Mouse (Mus musculus): ENCODE data around the gene Cxcr5.
A peak's percentile ranks its signal among the peaks of the same experiment; 100 is the strongest.

Gene Cxcr5

DNA sequence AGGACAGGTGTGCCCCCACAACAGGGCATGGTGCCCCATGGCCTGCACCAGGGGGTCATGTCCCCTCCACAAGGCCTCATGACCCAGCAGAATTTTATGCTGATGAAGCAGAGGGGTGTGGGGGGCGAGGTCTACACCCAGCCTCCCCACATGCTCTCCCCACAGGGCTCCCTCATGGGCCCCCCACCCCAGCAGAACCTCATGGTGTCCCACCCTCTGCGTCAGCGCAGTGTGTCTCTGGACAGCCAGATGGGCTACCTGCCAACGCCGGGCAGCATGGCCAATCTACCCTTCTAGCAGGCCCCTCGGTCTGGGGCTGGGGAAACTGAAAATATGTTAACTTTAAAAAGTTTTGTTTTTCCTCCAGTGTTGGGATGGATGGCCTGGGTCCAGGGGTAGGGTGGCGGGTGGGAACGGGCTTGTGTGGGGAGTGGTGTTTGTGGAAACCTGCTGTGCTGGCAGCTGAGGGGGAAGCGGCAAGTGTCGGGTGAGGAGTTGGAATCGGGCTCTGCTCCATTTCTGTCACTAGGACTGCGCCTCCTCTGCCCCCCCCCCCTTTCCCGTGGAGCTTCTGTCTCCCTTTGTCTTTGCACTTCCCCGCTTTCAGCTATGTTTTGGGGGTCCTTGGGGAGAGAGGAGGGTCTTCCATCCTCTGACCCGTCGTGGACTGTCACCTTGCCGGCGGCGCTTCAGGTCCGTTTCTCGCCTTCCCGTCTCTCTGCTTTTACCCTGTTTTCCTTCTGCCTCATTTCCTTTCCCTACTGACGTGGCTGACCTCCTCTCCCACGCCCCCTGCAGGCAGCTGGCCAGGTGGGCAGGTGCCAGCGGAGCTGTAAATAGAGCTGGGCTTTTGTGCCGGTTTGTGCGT, 52.0 kb downstream of the Cxcr5 start:
- peak; percentile 92 for DNase-seq (ENCODE audit: low read depth, low spot score)

DNA sequence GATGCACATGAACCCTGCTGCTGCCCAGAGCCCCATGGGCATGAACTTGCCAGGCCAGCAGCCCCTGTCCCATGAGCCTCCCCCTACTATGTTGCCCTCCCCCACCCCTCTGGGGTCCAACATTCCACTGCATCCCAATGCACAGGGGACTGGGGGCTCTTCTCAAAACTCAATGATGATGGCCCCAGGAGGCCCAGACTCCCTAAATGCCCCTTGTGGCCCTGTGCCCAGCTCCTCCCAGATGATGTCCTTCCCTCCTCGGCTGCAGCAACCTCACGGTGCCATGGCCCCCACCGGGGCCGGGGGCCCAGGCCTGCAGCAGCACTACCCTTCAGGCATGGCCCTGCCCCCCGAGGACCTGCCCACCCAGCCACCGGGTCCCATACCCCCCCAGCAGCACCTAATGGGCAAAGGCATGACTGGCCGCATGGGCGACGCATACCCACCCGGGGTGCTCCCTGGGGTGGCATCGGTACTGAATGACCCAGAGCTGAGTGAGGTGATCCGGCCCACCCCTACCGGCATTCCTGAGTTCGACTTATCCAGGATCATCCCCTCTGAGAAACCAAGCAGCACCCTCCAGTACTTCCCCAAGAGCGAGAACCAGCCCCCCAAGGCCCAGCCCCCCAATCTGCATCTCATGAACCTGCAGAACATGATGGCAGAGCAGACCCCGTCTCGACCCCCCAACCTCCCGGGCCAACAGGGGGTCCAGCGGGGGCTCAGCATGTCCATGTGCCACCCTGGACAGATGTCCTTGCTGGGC, 52.8 kb downstream of the Cxcr5 start:
- no peak for DNase-seq (ENCODE audit: low read depth, low spot score)

DNA sequence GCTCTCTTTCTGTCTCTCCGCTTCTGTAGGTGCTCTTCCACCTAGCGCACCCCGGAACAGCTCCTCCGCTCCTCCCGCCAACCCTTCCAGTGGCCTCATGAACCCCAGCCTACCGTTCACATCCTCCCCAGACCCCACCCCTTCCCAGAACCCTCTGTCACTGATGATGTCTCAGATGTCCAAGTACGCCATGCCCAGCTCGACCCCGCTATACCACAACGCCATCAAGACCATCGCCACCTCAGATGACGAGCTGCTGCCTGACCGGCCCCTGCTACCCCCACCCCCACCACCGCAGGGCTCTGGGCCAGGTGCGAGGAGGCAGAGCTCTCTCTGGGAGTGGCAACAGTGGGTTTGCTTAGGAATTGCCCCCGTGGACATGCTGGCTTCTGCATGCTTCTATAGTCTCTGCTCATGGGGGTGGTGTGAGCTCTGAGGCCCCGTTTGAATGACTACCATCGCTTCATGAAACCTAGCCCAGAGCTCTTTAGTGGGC, 53.5 kb downstream of the Cxcr5 start:
- DNase-seq (ENCODE audit: low read depth, low spot score), result no peak

- no peak for DNase-seq (ENCODE audit: low read depth, low spot score)
Measured at GRCm38 (mm10) chr9:44507345-44507744, 54.3 kb downstream of the Cxcr5 start.

DNA sequence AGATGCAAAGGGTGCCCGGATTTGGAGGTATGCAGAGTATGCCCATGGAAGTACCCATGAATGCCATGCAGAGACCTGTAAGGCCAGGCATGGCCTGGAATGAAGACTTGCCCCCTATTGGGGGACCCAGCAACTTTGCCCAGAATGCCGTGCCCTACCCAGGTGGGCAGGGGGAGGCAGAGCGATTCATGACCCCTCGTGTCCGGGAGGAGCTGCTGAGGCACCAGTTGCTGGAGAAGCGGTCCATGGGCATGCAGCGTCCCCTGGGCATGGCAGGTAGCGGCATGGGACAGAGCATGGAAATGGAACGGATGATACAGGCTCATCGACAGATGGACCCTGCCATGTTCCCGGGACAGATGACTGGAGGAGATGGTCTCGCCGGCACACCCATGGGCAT, 55.1 kb downstream of the Cxcr5 start:
- DNase-seq (ENCODE audit: low read depth, low spot score), result no peak

DNA sequence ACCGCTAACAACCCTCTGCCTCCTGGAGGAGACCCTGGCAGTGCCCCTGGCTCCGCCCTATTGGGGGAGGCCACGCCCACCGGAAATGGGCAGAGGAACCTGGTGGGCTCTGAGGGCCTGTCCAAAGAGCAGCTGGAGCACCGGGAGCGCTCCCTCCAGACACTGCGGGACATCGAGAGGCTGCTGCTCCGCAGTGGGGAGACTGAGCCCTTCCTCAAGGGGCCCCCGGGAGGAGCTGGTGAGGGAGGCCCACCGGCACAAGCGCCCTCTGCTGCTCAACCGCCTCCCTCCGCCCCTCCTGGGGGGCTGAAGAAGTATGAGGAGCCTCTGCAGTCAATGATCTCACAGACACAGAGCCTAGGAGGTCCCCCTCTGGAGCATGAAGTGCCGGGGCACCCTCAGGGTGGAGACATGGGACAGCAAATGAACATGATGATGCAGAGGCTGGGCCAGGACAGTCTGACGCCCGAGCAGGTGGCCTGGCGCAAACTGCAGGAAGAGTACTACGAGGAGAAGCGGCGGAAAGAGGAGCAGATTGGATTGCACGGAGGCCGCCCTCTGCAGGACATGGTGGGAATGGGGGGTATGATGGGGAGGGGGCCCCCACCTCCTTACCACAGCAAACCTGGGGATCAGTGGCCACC, 55.7 kb downstream of the Cxcr5 start:
- DNase-seq (ENCODE audit: low read depth, low spot score), result no peak

DNA sequence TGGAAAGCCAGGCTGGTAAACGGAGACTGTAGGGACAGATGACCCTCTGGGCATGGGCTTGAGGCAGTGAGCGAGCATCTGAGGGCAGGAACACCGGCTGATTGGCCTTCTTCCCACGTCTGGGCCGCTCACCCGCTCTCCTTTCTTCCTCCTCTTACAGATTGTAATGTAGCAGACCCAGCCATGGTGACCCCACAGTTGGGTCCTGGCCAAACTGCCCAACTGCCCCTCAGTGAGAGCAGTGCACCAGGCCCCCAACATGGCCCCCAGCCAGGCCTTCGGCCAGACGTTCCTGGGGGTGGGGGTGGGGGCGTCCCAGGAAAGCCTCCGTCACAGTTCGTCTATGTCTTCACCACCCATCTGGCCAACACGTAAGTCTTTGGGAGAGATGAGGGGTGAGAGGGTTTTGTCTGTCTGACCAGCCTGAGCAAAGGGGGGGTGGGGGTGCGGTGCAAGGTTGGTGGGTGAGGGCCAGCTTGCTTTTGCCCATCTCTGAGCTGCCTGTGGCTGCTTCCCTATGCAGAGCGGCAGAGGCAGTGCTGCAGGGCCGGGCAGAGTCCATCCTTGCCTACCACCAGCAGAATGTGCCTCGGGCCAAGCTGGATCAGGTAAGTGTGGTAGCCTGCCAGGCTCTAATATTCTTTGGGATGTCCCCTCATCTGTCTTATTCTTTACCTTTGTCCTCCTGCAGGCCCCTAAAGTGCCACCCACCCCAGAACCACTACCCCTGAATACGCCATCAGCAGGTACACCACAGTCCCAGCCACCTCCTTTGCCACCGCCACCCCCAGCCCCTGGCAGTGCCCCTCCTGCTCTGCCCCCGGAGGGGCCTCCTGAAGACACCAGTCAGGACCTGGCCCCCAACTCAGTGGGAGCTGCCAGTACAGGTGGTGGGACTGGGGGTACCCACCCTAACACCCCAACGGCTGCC, 56.5 kb downstream of the Cxcr5 start:
- DNase-seq (ENCODE audit: low read depth, low spot score), result peak; percentile 10

GRCm38 (mm10) chr9:44502006-44502405, 59.7 kb downstream of the Cxcr5 start:
- DNase-seq (ENCODE audit: low read depth, low spot score), result peak; percentile 91

GRCm38 (mm10) chr9:44501206-44501879, 60.3 kb downstream of the Cxcr5 start:
- DNase-seq (ENCODE audit: low read depth, low spot score), result no peak

DNA sequence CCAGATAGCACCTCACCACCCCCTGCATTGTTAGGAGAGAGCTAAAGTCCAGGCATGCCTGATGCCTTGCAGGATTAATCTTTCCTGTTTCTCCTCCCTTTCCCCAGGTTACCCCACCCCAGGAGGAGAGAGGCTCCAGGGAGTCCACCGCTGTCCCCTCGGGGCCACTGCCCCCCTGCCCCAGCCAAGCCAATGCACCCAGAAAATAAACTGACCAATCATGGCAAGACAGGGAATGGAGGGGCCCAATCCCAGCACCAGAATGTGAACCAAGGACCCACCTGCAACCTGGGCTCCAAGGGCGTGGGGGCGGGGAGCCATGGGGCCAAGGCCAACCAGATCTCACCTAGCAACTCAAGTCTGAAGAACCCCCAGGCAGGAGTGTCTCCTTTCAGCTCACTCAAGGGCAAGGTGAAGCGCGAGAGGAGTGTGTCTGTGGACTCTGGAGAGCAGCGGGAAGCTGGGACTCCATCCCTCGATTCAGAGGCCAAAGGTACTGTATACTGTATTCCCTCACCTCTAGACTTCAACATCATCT, 61.0 kb downstream of the Cxcr5 start:
- no peak for DNase-seq (ENCODE audit: low read depth, low spot score)

GRCm38 (mm10) chr9:44500163-44500533, 61.5 kb downstream of the Cxcr5 start:
- no peak for DNase-seq (ENCODE audit: low read depth, low spot score)

DNA sequence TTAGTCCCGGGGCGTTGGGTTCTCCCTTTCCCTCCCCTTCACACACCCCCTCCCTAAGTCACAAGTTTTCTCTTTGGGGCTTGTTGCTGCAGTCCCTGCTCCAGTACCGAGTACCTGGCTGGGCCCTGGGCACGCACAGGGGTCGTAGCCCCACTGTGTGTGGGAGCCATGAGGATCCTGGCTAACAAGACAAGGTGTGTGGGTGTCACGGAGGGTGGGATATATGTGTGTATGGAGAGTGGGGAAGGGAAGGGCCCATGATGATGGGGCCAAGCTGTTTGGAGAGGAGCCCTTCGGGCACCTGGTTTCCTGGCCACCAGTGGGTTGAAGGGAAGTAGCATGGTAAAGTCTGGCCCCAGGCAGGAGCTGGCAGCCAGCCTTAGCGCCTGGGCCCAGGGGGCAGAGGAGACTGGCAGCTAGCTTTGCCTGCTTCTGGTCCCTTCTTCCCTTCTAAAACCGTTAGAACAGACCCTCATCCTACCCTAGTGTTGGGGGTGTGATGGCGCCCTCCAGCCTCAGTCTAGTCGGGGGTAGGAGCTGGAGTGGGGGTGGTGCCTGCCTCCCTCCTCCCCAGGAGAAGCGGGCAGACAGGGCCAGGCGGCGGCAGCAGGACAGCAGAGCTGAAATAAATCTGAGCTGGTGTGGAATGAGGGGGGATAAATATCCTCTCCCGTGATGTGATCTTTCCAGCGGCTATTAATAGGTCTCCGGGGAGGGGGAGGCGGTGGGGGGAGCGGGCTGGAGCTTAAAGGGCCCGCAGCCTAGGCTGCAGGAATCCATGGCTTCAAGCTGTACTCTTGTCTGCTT, 62.1 kb downstream of the Cxcr5 start:
- no peak for DNase-seq (ENCODE audit: low read depth, low spot score)

- DNase-seq (ENCODE audit: low read depth, low spot score), result peak; percentile 66
Measured at GRCm38 (mm10) chr9:44498421-44499355, 63.0 kb downstream of the Cxcr5 start.

DNA sequence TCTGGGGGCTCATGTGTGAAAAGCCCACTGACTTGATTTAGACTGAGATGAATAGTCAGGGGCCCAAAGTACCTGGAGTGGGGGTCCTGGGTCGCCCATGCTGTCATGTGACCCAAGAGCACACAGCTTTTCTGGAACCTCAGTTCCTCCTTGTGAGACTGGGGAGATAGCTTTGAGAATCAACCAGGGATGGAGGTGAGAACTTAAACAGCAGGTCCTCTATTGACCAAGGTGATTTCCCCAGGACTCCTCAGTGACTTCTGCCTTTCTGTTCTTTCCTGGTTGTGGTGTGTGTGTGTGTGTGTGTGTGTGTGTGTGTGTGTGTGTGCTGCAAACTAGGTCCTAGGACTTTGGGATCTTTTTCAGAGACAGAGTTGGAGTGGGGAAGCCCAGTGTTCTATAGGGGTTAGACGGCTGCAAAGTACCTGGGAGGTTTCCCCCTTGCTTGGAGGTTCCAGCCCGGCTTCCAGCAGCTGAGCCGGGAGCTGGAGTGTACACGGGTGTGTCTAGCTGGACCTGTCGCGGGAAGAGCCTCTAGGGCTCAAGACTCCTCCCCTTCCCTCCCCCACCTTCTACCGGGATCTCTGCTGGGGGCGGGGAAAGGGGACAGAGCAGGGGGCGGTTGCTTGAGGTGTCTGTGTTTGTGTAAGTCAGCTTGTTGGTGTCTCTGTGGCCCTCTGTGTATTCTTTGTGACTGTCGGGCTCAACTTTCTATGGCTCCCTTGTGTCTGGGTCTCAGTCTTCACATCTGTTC, 63.9 kb downstream of the Cxcr5 start:
- DNase-seq (ENCODE audit: low read depth, low spot score), result peak; percentile 57

GRCm38 (mm10) chr9:44496803-44497461, 64.7 kb downstream of the Cxcr5 start:
- DNase-seq (ENCODE audit: low read depth, low spot score), result no peak

DNA sequence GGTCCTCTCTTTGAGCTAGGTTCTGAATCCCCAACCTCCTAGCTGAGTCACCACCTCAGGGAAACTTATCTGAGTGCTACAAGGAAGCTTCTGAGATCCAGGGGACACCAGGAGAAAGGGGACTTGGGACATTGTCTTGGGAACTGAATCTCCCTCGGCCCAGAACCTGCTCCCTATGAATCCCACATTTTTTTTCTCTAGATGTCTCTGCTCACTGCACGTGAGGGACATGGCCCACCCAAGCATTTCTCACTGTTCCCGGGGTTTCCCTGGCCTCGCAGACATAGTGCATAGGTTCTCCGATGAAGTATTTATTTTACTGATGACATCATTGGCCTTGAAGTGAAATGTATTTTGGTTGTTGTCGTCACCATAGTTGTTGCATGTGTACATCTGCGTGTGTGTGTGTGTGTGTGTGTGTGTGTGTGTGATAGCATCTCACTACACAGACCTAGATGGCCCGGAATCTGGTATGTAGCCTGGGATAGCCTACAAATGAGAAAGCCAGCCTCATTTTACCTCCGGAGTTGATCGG, 65.8 kb downstream of the Cxcr5 start:
- DNase-seq (ENCODE audit: low read depth, low spot score), result peak; percentile 50

Data from CD4-positive, CD25-positive, alpha-beta regulatory T cell, adult 2 months (primary cell).